Mouse (Mus musculus): ENCODE measurements around the gene Syt12.

DNA sequence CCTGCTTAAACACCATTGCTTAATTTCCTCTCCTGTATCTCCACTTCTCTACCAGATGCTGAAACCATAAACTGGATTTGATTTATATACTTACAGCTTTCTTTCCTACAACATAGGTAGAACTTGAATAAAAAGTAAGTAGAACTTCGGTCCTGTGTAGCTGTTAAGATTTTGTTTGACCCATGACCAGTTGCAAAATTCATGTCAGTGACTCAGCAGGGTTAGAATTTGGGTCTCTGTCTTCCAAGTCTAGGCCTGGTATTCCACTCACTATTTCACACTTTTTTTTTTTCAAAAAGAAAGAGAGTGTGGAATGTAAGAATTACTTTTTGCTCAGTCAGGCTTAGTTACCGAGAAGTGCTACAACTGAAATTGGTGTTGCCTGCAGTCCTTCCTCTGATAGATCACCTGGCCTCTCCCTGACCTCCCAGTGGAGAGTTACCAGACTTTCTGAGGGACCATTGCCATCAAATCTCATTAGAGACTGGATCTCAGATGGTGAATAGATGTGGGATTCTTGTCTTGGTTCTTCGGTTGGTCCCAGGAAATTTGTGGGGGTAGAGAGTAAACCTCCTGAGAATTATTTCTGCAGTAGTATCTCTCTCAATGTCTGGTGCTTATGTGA lies 44.3 kb upstream of the Syt12 start:
- TF ChIP-seq CTCF (IDR thresholded peaks at IDR 0.05; ENCODE audit: low read depth) (no peak), EP300 (IDR thresholded peaks at IDR 0.05; ENCODE audit: low read depth) (no peak)

Measured in liver, postnatal 0 days (tissue).